Mouse (Mus musculus) layer of hippocampus, postnatal 25 days (tissue): ENCODE results near the gene Ccdc115. TPM values are rescaled to one million over a fixed set of nuclear protein-coding genes. Genes with fewer than 3 reads are reported as not detected.
"Not testable (repeated sequence)": the region's sequence is repeated elsewhere in the genome, so short reads cannot be mapped to it uniquely, and the experiment has no call there.

ENCODE experiments used
- DNase-seq, 2 experiments: peaks; one replicate each; pipeline ENCODE4 v3.0.0; 2022; ENCODE audit warnings: mixed read lengths in 2 of 2, low spot score in 1 of 2; ENCODE audit errors: extremely low spot score in 1 of 2
- total RNA-seq, 2 experiments: library from RNA; stranded (reverse); gene quantifications; 2 replicates each; pipeline ENCODE4 v1.2.3; 2021

Gene Ccdc115
- total RNA-seq, 2 experiments from 2014 or later = 17.6 to 18.4 TPM

DNA sequence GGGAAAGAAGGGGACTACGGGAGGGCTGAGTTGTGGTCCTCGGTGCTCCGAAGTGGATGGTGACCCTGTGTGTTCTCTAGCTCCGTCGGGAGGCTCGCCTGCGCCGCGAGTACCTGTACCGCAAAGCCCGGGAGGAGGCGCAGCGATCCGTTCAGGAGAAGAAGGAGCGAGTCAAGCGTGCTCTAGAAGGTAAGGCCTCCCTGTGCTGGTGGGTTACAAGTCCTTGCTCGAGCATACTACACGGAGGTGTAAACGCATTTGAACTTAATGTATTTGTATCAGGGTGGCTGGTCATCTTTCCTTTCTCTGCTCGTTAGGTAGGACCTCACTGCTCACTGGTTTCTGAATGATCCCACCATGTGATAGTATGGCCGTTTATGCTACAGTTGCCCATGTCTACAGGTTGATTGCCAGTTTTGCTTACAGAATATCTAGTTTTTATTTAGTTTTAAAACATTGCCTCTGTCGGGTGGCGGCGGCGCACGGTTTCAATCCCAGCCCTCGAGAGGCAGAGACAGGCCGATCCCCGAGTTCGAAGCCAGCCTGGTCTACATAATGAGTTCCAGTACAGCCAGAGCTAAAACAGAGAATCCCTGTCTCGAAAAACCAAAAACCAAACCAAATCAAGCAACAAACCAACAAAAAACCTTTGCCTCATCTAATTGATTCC, 624 bp upstream of the Ccdc115 start:
- DNase-seq = no peak

DNA sequence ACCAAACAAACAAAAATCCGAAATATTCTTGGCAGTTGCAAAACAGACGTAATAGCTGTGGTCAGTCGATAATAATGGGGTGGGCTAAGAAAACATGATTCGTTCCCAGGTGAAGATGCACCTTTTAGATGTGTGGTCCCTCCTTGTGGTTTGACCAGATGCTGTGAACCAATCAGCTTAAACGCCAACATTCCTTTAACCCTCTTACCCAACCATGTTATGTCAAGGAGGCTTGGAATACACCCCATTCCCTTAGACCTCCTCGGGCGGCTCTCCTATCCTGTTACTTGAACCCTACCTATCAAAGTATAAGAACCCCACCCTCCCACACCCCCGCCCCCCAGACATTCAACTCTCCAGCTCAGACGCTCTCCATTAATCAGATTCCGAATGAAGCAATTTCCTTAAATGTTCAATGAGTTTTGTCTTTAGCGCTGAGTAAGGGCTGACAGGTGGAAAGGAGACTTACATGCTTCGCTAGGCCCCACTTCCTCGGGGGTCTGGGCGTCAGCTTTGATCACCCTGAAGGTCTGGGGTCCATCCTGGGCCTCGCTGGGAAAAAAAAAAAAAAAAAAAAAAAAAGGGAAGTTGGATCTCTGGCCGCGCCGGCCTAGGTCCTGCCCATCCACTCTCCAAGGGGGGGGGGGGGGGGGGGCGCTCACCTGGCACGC, 956 bp downstream of the Ccdc115 start:
- DNase-seq = no peak

DNA sequence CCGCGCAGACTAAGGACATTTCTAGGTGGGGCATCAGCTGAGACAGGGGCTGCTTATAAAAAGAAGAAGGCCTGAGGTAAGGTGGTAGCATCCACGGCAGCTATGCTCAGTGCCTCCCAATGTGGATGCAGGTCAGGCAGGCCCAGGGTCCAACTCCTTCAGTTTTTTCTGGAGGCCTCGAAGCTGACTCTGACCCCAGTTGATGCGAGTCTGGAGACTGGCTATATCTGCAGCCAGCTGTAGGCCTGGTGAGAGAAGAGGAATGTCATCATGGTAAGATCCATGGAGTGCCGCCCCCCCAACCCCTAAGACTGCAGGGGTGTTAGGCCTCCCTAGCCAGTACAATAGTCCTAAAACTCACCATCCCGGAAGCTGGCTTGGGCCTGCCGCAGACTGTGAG, 2.1 kb downstream of the Ccdc115 start:
- DNase-seq = not testable (repeated sequence)

DNA sequence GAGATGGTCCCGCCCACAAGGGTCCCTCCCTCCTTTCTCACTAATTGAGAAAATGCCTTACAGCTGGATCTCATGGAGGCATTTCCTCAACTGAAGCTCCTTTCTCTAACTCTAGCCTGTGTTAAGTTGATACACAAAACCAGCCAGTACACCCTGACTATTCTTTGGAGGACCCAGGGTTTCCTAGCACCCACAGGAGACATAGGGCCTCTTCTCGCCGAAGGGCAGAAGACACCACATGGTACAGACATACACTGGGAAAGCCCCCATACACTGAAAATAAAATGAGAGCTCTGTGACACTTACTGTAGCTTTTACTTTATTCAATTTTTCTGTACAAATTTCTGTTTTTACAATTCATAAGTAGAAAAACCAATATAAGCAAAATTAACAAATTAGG, 3.1 kb downstream of the Ccdc115 start:
- DNase-seq = no peak

DNA sequence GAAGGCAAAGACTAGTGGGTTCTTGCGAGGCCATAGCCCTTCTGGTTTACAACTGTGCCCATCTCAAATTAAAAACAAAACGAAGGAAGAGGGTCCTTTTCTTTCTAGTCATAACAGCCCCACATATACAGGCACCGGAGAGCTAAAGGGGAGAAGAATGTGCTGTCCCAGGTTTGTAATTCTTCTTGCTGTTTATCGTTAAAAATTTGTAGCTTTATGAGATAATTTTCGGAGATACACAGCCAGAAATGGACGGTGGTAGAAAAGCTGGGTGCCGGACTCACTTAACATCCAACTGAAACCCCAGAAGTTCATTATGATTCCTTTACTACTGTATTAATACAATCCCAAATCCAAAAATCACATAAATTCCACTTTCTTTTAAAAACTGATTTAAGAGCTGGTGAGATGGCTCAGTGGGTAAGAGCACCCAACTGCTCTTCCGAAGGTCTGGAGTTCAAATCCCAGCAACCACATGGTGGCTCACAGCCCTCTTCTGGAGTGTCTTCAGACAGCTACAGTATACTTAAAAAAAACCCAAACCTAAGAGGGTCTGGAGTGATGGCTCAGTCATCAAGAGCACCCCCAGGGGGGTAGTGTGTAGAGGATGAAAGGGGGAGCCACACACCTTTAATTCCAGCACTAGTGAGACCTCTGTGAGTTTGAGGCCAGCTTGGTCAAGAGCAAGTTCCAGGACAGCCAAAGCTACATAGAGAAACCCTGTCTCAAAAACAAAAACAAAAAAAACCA, 3.9 kb downstream of the Ccdc115 start:
- DNase-seq = no peak

DNA sequence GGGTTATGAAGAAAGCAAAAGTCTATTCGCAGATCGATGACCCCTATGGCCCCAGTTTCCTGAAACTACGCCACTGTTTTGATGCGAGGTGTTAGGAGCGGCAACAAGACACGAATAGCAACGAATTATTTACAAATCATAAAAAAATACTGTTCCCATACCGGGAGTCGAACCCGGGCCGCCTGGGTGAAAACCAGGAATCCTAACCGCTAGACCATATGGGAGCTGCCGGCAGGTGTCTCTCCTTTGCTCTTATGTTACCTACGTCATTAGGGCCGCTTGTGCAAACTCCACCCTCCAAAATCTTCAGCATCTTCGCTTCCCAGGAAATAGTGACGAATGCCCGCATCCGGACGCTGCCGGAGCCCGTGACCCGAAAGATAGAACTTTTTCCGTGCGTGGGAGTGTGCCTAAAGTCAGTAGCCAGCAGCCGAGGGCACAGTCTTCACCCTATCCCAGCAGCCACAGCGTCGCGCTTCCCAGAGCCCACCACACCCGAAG, 4.8 kb downstream of the Ccdc115 start:
- peak; percentile 96 to 97 for DNase-seq

DNA sequence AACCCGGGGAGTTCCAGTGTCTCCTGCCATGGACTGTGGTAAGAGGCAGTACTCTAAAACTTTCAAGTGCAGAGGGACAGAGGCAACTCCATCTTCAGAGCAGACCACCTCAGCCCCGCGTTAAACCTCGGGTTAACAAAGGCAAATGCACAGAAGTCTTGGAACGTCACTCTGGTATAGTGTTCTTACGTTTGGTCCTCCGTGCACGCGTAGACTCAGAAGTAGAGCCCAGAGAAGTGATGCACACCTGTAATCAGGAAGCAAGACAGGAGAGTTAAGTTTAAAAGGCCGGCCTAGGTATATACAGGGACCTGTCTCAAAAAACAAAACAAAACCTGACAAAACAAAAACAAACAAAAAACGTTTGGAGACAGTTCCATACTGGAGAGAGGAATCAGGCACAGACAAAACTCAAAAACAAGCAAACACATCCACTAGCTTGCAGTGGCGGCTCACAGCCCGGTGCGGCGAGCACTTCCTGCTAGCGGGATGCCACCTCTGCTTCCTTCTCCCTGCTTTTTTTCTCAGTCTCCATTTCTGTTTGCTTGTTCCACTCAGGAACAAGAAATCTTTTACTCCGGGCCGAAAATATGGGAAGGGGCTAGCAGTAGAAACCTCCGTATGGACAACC, 5.5 kb downstream of the Ccdc115 start:
- no peak for DNase-seq

DNA sequence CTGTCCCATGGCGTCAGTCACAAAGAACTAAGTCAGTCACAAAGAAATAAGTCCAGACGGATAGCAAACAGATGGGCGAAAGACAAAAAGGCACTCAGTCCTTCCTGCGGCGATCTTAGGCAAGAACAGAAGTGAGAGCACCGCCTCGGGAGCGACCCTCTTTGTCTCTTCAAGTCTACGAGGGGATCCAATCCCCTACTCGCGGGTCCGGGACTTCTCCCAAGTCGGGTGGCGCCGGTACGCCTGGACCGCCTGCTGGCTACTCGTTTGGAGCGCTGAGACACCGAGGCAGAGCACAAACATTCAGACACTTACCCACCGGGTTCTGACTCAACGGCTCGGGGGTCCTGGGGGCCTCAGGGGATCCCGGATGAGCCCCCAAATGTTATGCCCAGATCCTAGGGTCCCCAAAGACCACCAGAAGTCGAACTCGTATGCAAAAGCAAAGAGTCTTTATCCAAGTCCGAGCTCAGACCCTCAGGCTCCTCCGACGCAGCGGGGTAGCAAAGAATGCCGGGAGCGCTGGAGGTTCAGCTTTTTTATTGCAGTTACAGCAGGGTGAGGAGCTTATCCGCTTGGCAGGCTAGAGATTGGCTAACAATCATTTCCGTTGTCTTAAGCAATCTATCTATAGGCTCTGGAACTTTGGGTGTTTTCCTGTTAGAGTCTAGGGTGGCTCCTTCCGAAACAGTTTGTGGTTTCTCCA, 6.5 kb downstream of the Ccdc115 start:
- peak; percentile 18 to 23 for DNase-seq

DNA sequence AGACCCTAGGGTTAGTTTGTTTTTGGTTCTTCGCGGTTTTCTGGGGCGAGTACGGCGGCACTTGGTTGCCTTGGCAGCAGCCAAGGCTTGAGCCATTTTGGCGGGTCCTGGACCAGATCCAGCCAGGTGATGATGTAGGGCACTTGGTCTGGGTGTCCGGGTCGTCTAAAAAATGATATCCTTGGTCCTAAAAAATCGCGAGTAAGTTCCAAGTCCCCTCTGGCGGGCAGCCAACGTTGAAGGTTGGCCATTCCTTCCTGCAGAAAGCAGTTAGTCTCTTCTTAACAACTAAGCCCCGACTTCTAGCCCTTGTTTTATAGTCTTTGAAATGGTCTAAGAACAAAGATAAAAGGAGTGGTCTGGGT, 7.1 kb downstream of the Ccdc115 start:
- no peak for DNase-seq

DNA sequence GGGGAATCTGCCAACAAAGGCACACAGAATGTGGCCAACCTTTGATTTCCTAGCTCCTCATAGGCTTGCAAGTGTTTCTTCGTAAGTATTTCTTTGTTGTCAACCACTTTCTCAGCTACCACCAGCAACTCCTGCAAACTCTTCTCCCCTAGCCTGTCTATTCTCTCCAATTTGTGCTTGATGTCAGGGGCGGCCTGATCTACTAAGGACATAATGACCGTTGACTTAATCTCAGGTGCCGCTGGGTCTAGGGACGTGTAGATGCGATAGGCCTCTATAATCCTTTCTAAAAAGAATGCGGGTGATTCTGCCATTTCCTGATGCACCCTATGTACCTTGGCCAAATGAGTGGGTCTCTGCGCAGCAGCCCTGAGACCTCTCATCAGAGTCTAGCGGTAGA, 8.0 kb downstream of the Ccdc115 start:
- no peak for DNase-seq

DNA sequence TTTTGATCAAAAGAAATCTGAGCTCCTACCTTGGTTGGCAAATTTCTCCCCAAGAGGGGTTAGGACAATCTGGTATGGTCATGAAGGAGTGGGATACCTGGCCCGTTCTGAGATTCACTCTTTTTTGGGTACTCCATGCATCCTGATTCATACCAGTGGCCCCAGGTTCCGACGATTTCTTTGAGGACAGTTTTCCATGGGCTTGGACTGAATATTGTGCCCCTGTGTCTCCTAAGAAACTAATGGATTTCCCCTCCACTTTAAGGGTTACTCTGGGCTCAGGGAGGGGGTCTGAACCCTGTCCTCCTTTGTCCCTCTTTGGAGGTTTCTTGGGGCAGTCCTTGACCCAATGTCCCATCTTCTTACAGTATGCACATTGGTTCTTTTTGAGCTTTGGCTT, 8.5 kb downstream of the Ccdc115 start:
- no peak for DNase-seq

DNA sequence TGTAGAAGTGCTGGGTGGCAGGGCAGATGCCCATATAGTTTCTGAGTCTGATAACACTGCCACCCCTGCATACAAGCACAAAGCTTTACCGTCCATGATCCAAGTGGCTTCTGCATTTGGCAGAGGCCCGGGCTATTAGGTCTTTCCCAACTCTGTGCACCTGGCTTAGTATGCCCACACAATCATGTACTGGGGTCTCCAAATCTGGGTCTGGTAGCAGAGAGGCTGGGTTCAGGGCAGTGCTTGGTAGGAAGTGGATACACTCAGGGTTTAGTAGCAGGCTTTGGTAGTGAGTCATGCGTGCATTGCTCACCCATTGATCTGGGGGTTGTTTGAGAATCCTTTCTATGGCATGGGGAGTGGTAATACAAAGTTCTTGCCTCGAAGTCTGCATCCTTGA, 10.2 kb downstream of the Ccdc115 start:
- DNase-seq = no peak

DNA sequence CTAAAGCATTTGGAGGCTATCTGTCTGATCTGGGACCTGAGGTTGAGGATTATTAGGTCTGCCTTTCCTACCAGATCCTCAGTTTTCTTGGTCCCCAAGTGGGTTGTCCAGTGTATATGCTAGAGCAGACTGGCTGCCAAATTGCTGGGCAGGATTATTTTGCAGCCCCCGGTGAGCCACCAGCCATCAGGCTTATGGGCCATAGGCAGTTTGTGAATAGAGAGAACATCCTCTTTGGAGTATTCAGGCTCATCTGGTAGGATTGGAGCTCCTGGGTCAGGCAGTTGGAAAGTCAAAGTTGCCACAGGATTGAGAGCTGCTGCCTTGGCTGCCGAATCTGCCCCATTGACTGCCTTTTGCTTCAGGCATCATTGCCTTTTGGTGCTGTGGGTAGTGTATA, 11.0 kb downstream of the Ccdc115 start:
- no peak for DNase-seq

DNA sequence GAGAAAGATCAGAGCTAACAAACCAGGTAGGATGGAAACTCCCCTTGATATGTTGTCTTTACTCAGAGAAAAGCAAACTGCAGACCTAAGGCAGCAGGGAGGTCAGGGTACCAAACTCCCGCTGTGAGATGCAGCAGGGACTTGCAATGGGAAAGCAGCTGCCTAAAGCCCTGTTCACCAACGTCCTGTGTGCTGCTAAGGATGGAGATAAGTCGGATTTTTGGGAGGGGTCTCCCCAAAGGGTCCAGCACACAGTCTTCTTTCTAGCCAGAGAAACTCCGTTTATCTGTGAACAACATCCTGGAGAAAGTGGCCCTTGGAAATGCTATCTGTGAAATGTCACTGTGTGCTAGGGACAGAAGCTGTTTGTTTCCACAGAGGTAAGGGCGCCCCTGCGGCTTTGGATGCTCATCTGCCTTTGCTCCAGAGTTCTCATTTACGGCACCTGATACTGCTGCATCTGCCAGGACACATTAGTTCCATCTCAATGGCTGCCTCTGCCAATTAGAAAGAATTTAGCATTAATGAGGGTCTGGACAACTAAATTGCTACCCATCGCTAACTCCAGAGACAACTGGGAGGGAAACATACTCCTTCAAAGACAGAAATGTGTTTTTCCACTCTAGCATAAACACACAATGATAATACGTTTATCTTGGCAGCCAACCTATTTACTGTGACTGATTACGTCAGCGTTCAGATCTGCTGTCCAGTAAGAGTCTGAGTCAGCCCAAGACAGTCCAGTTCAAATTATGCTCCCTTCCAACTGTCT, 40.1 kb downstream of the Ccdc115 start:
- DNase-seq = no peak

DNA sequence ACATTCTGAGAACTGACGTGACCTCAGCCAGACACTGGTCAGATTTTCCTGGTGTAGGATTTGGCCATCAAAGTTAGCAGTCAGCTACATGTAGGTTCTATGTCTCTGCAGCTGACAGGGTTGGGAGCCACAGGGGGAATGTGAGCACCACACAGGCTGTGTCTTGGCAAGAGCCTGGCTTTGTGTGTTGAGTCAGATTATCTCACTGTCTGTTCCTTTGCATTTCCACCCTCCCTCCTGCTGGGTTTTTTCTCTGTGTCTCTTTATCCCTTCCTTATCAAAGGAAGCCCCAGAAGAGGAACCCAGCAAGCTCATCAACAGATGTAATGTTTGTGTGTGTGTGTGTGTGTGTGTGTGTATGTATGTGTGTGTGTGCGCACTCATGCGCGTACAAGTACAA, 43.2 kb downstream of the Ccdc115 start:
- no peak for DNase-seq

DNA sequence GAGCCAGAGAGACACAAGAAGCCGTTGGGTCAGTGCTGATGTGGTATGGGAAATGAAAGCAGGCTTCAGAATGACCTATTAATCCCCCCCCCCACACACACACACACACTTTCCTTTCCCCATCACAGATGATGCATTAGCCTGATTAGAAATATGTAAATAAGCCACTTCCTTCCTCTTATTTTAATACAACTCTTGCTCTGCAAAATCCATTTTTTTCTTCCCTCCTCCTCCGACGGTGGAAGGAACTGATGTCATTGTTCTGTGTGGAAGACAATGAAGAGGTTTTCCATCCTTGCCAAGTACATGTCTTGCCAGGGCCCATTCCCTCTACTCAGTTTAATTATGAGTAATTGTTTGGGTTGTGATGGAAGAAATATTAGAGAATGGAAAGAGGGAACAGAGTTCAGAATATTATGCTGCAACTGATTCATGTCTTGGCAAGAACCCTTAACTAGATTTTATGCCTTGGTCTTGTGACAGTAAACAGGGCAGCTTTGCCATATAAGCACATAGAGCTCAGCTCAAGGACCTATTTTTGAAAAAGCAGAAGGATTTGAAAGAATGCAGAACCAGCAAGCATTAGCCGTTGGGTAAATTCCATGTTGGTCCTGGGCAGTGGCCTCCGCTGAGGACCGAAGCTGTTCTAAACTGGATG, 50.1 kb downstream of the Ccdc115 start:
- no peak for DNase-seq

DNA sequence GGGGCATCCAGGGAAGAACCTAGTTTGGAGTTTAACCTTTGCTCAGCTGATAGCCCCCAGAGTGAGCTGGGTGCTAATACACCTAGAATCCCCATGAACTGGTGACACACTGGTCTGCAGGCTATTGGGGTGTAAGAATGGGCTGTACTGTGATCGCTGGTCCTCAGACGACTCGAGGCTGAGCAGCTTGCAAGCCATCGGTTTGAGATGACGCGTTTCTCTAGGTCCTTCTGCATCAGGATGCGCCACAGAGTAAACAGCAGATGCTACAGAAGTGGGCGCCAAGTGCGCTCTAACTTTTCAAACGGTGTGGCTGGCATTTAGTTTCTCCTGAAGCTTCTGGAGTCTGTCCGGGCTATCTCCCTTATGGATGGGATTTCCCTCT, 50.6 kb downstream of the Ccdc115 start:
- peak in 1 of 2 experiments; percentile 21 for DNase-seq

DNA sequence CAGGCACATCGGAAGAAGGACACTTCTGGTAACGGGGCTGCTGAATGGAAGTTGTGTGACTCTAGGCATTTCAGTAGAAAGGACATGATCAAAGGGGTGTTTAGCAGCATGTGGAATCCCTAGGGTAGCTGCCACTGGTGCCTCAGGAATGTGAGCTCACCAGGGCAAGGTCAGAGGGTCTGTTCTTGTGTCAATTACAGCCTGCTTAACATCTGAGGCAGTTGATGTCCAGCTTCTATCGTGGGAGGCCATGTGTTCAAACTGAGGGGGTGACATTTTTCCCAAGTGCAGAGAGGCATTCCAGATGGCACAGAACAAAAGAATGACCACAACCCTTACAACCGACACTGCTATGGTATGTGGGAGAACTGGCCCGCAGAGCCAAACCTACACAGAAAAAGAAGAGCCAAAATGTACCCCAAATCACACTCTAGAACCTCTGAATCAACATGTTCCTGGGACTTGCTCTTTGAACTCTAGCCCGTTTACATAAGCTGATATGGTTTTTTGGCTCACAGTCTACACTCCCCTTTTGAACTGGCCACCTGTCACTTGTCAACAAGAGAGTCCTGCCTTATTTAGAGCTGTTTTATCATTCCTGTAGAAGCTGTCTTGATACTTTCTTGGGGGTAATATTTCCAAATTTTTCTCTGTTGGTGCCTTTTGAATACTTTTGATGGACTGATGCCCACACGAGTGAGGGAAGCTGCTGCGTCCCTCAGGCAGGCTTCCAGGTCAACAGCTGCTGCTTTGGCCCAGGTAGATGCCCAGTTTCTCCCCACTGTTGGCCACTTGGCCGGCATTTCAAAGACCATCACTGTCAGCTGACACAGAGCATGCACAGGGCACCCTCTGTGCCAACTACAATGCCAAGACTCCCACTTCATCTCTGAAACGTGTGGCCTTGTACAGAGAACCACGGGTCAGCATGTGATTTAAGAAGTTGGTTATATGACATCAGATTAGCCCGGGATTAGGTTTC, 51.8 kb downstream of the Ccdc115 start:
- DNase-seq = no peak
